Mouse (Mus musculus): ENCODE data around the gene Zfp668. TPM values are rescaled to one million over a fixed set of nuclear protein-coding genes. Genes with fewer than 3 reads are reported as not detected.
"Not testable (repeated sequence)": the region's sequence is repeated elsewhere in the genome, so short reads cannot be mapped to it uniquely, and the experiment has no call there.

Gene Zfp668
- polyA plus RNA-seq, 1 experiment from 2014 or later: 15.5 TPM

DNA sequence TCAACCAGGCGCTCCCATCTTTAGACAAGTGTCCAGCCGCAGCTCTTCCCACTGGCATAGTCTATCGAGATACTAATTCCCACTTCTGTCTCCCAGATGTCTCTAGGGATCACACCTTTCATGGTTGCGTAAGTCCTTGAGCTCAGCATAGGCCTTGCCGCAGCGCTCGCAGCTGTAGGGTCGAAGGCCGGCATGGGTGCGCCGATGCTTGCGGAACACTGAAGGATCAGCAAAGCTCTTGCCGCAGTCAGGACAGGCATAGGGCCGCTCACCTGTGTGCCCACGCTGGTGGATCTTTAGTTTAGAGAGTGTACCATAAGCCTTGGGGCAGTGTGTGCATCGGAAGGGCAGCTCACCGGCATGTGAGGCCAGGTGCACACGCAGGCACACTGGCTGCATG lies 9.0 kb downstream of the Zfp668 start:
- WGBS: 96% methylated on average over 18 of the region's 18 CpGs

DNA sequence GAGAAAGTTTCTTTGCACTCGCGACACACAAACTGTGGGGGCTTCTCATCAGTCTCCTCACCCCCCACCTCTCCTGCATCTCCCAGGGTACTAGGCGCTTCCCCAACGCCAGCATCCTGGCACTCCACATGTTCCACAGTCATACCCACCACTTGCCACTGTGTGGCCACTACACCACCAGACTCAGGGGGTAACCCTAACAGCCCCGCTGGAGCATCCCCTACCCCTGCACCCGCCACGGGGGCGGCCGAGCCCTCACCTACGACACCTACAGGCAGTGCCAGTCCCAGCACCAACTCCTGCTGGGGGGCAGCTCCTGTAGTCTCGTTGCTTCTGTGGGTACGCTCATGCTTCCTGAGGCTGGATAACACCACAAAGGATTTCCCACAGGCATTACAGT lies 10.2 kb downstream of the Zfp668 start:
- Histone ChIP-seq H3K9ac (no peak overlapping the region), H3K27ac (no peak overlapping the region), H3K27me3 (replicated peaks) (no peaks in the 10 kb centered on the region), H3K36me3 (peaks cover 22% of the 10 kb centered on the region), H3K4me2 (replicated peaks) (no peak overlapping the region), H3K9me3 (no peaks in the 10 kb centered on the region), H3K4me1 (replicated peaks) (peaks cover 7% of the 10 kb centered on the region; the same call in 1 of the 2 replicates), H3K4me3 (replicated peaks) (no peak overlapping the region)
- ATAC-seq: no peak
- WGBS: 98% methylated on average over 12 of the region's 12 CpGs

More for the DNA sequence above, 9.0 kb downstream of the Zfp668 start:
- Histone ChIP-seq H3K4me1 (replicated peaks) (peaks cover 7% of the 10 kb centered on the region; the same call in 1 of the 2 replicates), H3K4me3 (replicated peaks) (no peak overlapping the region), H3K27ac (no peak overlapping the region), H3K9ac (no peak overlapping the region), H3K27me3 (replicated peaks) (no peaks in the 10 kb centered on the region), H3K36me3 (peaks cover 22% of the 10 kb centered on the region), H3K4me2 (replicated peaks) (no peak overlapping the region), H3K9me3 (no peaks in the 10 kb centered on the region)
- ATAC-seq: no peak

DNA sequence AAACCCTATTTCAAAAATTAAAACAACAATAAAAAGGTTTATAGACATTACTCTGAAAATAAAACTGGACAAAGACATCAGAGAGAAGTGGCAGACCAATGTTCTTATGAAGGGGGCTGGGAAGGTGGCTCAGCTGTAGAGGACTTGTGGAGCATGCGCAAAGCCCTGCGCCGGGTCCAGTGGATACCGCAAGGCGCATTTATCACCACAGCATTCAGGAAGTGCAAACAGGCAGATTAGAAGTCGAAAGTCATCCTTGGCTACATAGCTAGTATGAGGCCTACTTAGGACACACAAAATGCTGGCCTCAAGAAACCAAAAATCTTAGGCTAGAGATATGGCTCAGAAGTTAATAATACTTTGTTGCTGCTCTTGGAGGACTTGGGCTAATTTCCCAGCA lies 18.4 kb downstream of the Zfp668 start:
- H3K4me1 ChIP-seq (replicated peaks): no peaks in the 10 kb centered on the region
- ATAC-seq: no peak
- no peak overlapping the region for H3K9ac ChIP-seq
- no peaks in the 10 kb centered on the region for H3K9me3 ChIP-seq
- no peak overlapping the region for H3K27ac ChIP-seq
- no peaks in the 10 kb centered on the region for H3K27me3 ChIP-seq (replicated peaks)
- no peaks in the 10 kb centered on the region for H3K36me3 ChIP-seq
- H3K4me2 ChIP-seq (replicated peaks): no peak overlapping the region
- no peak overlapping the region for H3K4me3 ChIP-seq (replicated peaks)
- 90% methylated on average over 6 of the region's 6 CpGs for WGBS

DNA sequence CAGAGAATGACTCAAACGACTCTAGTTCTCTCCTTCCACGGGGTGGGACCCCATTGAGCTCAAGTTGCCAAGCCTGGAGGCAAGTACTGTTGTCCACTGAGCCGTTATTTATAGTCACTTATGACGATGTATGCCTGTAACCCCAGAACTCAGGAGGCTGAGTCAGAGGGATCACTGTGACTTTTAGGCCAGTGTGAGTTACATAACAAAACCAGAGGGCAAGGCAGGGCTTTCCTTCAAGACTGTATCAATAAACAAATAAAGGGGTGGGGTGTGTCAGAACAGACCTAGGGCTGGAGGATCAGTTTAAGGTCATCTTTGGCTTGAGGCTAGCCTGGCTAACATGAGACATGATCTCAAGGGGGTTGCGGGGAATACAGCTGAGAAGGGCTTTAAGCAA lies 25.7 kb downstream of the Zfp668 start:
- H3K36me3 ChIP-seq: peaks cover 4% of the 10 kb centered on the region

DNA sequence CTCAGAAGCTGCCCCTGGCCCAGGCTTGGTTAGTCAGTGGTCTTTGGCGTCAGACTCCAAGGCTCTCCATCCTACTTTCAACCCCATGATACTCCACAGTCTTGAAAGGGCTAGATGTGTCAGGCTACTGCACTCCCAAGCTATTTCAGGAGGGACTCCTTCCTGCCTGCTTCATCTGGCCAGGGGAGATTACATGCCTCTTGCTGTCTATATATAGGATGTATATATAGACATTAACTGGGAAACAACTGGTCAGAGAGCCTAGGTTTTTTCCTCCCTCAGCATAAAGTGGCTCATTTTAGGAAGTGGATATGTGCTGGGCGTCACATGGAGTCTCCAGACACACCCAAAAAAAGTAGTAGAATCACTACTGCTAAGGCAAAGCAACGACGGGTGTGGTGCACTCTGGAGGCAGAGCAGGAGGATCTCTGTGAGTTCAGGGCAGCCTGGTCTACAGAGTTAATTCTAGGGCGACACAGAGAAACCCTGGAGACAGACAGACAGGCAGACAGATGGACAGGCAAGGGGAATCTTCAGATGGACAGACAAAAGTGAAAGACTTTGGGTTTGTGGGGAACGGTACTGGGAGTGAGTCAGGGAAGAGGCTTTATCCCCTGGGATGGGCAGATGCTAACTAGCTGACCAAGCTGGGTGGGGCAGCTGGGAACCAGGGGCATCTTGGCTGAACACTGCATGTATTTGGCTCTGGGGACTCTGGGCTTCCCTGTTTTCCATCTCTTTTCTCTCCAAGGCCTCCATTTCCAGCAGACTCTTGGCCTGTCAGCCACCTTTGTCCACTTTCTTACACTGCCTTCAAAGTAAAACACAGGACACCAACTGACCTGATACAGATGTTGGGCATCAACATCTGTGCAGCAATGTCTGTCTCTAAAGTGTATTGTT lies 26.4 kb downstream of the Zfp668 start:
- WGBS: 70% methylated on average over 6 of the region's 6 CpGs
- ATAC-seq: no peak

More for the DNA sequence above, 25.7 kb downstream of the Zfp668 start:
- H3K4me2 ChIP-seq (replicated peaks): no peak overlapping the region
- H3K4me3 ChIP-seq (replicated peaks): no peak overlapping the region
- WGBS: 68% methylated on average over 5 of the region's 5 CpGs
- H3K27me3 ChIP-seq (replicated peaks): no peaks in the 10 kb centered on the region
- no peak for ATAC-seq
- no peaks in the 10 kb centered on the region for H3K9me3 ChIP-seq
- H3K4me1 ChIP-seq (replicated peaks): no peaks in the 10 kb centered on the region
- no peak overlapping the region for H3K27ac ChIP-seq
- no peak overlapping the region for H3K9ac ChIP-seq

DNA sequence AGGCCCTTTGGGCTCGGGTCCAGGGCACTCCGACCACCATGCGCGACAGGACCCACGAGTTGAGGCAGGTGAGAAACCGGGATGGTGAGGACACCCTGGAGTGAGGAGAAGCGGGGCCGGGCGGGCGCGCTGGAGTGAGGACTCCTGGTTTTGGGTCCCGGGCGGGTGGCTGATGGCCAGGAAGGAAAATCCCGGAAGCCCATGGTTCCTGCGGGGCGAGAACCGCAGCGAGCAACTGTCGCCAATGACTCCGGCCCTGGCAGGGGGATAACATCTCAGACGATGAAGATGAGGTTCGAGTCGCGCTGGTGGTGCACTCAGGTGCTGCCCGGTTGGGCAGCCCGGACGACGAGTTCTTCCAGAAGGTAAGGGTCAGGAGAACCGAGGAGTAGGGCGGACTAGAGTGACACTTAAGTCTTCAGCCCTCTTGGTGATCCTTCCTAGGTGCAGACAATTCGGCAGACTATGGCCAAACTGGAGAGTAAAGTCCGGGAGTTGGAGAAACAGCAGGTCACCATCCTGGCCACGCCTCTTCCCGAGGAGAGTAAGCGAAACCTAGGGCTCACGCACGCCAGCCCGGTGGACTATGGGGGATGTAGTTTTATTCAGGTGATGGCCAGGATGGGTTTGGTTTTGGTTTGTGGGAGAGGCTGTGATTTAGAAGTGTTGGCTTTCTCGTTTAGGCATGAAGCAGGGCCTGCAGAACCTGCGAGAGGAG lies 34.5 kb downstream of the Zfp668 start:
- Histone ChIP-seq H3K4me2 (replicated peaks) (peak overlapping the region; percentile 77), H3K4me3 (replicated peaks) (peak overlapping the region; percentile 82), H3K27me3 (replicated peaks) (no peaks in the 10 kb centered on the region), H3K4me1 (replicated peaks) (peaks cover 5% of the 10 kb centered on the region; the same call in 1 of the 2 replicates), H3K9me3 (no peaks in the 10 kb centered on the region), H3K36me3 (peaks cover 12% of the 10 kb centered on the region; the same call in 1 of the 2 replicates), H3K9ac (peak overlapping the region; percentile 72), H3K27ac (peak overlapping the region; percentile 88)
- ATAC-seq: peak; percentile 78
- WGBS: under 1% methylated on average over 40 of the region's 40 CpGs

More for the DNA sequence above, 26.4 kb downstream of the Zfp668 start:
- Histone ChIP-seq H3K27ac (no peak overlapping the region), H3K4me1 (replicated peaks) (no peaks in the 10 kb centered on the region), H3K36me3 (peaks cover 4% of the 10 kb centered on the region), H3K27me3 (replicated peaks) (no peaks in the 10 kb centered on the region), H3K4me3 (replicated peaks) (no peak overlapping the region), H3K9ac (no peak overlapping the region), H3K9me3 (no peaks in the 10 kb centered on the region), H3K4me2 (replicated peaks) (no peak overlapping the region)

DNA sequence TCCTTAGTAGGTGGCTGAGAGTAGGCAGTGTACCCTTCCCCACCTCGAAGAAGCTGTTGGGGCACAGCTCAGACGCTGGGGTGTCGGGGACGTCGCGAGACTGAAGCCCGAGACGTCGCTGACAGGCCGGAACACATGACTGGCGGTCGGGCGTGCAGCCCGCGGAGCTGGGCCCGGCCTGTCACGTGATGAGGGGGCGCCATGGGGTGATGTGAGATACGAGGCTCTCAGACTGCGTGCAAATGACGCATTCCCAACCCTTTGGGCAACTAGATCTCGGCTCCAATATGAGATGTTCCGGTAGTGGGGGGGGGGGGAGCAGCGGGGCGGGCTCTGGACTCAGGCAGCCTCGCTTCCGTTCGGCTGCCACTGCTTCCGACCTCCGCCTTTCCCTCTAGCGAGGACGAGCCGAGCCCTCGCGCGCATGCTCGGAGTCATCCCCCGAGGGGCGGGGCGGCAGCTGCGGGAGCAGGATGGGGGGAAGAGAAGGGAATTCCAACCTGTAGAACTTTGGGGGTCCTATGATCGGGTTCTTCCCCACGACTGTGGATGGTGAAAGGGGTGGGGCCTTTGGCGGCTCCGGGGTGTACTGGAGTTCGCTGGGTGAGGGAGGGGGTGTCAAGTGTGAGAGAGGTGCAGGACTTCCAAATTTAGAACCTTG lies 35.2 kb downstream of the Zfp668 start:
- peaks cover 5% of the 10 kb centered on the region; the same call in 1 of the 2 replicates for H3K4me1 ChIP-seq (replicated peaks)
- H3K27me3 ChIP-seq (replicated peaks): no peaks in the 10 kb centered on the region
- H3K27ac ChIP-seq: peak overlapping the region; percentile 88
- H3K36me3 ChIP-seq: peaks cover 8% of the 10 kb centered on the region; the same call in 1 of the 2 replicates
- peak overlapping the region; percentile 72 for H3K9ac ChIP-seq
- H3K4me3 ChIP-seq (replicated peaks): peak overlapping the region; percentile 82
- H3K9me3 ChIP-seq: no peaks in the 10 kb centered on the region
- peak; percentile 94 for ATAC-seq
- WGBS: under 1% methylated on average over 42 of the region's 46 CpGs
- peak overlapping the region; percentile 77 for H3K4me2 ChIP-seq (replicated peaks)

DNA sequence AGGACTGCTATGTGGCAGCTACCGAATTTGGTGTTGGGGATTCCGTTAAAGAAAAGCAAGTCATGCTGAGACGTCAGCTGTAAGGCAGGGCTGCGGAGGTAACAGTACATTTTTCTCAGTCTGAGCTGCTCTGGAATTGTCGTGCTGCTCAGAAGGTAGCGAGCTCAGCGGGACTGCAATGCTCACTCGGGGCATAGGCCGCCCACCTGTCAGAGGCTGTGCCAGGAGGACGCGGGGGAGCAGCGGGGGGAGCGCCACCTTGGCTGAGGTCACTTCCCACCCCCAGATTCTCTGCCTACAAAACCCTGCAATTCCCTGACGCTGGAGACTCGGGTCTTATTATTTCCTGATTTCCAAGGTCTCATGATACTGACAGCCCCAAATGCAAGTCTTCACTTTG lies 35.7 kb downstream of the Zfp668 start:
- H3K4me2 ChIP-seq (replicated peaks): peak overlapping the region; percentile 77
- H3K4me3 ChIP-seq (replicated peaks): peak overlapping the region; percentile 82
- H3K27ac ChIP-seq: peak overlapping the region; percentile 88
- H3K9ac ChIP-seq: peak overlapping the region; percentile 72
- 6% methylated on average over 15 of the region's 15 CpGs for WGBS
- no peaks in the 10 kb centered on the region for H3K9me3 ChIP-seq
- peaks cover 8% of the 10 kb centered on the region; the same call in 1 of the 2 replicates for H3K36me3 ChIP-seq
- ATAC-seq: peak; percentile 34
- H3K27me3 ChIP-seq (replicated peaks): no peaks in the 10 kb centered on the region
- peaks cover 5% of the 10 kb centered on the region; the same call in 1 of the 2 replicates for H3K4me1 ChIP-seq (replicated peaks)

DNA sequence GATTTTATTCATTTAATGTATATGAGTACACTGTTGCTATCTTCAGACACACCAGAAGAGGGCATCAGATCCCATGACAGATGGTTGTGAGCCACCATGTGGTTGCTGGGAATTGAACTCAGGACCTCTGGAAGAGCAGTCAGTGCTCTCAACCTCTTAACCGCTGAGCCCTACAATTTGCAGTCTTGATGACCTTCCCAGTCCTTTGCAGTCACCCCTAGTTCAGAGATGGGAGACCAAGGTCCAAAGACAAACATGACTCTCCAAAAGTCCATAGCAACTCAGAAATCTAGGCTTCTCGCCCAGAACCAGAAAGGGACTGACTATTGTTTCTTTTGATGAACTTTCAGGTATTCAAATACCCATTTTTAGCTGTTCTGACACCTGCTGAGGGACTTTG lies 36.6 kb downstream of the Zfp668 start:
- ATAC-seq; H3K27me3 ChIP-seq (replicated peaks); H3K27ac ChIP-seq; H3K9me3 ChIP-seq; H3K36me3 ChIP-seq; H3K4me3 ChIP-seq (replicated peaks); H3K4me2 ChIP-seq (replicated peaks); H3K4me1 ChIP-seq (replicated peaks); H3K9ac ChIP-seq: not testable (repeated sequence)
- 82% methylated on average over 2 of the region's 2 CpGs for WGBS

DNA sequence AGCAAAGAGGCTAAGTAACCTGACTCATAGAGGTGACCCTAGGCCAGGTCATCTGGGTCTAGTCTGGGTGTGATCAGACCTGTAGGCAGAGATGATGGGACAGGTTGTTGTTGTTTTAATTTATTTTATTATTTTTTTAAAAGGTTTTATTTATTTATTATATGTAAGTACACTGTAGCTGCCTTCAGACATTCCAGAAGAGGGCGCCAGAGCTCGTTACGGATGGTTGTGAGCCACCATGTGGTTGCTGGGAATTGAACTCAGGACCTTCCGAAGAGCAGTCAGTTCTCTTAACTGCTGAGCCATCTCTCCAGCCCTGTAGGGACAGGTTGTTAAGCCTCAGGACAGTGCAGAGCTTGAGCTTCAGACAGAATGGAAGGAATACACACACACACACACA lies 38.8 kb downstream of the Zfp668 start:
- not testable (repeated sequence) for H3K27ac ChIP-seq; H3K4me1 ChIP-seq (replicated peaks); H3K36me3 ChIP-seq; H3K4me2 ChIP-seq (replicated peaks); H3K27me3 ChIP-seq (replicated peaks); H3K9ac ChIP-seq; H3K4me3 ChIP-seq (replicated peaks); H3K9me3 ChIP-seq; ATAC-seq
- 82% methylated on average over 4 of the region's 4 CpGs for WGBS

DNA sequence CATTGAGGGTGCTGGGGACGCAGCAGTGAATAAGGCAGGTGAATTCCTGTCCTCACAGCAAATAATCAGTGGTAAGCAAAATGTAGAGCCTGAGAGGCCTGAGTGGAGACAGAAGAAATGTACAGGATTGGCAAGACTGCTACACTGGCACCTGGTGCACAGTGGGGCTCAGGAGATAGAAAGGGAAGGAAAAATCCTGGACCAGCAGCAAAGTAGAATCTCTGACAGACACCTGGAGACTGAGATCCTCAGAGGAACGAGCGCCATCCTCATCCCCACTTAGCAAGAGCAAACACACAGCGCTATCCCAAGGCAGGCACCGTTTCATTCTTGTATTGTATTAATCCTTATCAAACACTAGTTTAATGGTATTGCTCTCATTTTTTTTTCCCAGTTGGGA lies 39.2 kb downstream of the Zfp668 start:
- no peaks in the 10 kb centered on the region for H3K9me3 ChIP-seq
- peaks cover 5% of the 10 kb centered on the region; the same call in 1 of the 2 replicates for H3K4me1 ChIP-seq (replicated peaks)
- H3K27ac ChIP-seq: no peak overlapping the region
- no peaks in the 10 kb centered on the region for H3K36me3 ChIP-seq
- ATAC-seq: no peak
- H3K4me3 ChIP-seq (replicated peaks): no peak overlapping the region
- H3K9ac ChIP-seq: no peak overlapping the region
- WGBS: 90% methylated on average over 5 of the region's 5 CpGs
- H3K4me2 ChIP-seq (replicated peaks): no peak overlapping the region
- H3K27me3 ChIP-seq (replicated peaks): no peaks in the 10 kb centered on the region

DNA sequence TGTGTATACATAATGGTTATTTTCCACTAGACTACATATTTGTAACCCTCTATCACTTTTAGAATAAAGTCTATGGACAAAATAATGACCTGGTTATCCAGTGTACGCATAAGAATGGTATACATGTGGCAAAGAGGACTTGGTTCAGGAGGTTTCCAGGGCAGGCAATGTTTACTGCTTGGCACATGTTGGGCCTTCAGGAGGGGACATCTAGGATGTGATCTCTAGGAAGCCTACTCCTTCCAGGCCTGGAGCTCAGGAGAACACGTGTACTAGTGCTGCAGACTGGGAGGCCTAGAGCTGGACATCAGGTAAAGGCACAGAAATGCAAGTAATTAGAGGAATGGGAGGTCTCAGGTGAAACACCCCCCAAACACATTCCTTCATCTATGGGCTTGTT lies 41.1 kb downstream of the Zfp668 start:
- 78% methylated on average over 2 of the region's 2 CpGs for WGBS
- Histone ChIP-seq H3K36me3 (no peaks in the 10 kb centered on the region), H3K4me3 (replicated peaks) (no peak overlapping the region), H3K9me3 (no peaks in the 10 kb centered on the region), H3K4me1 (replicated peaks) (no peaks in the 10 kb centered on the region), H3K4me2 (replicated peaks) (no peak overlapping the region), H3K9ac (no peak overlapping the region), H3K27ac (no peak overlapping the region), H3K27me3 (replicated peaks) (no peaks in the 10 kb centered on the region)
- ATAC-seq: no peak
